Mouse (Mus musculus) limb, embryonic 15.5 days (tissue): Measurements from ENCODE around the gene Elf2. TPM values are rescaled to one million over a fixed set of nuclear protein-coding genes. Genes with fewer than 3 reads are reported as not detected.

Experiments
- ATAC-seq: fragments of 200-750 bp; cut with Nextera tagmentation; 2 replicates; pipeline ENCODE4 v1.8.0; 2017; ENCODE audit warnings: low read depth, moderate TSS enrichment; ENCODE audit not compliant: insufficient number of reproducible peaks, low FRiP score, low TSS enrichment
- H3K27ac ChIP-seq: fragments of 300-500 bp; sonication (generic); 2 replicates; pipeline ENCODE4 v1.5.1; 2015; ENCODE audit warnings: moderate library complexity, mild to moderate bottlenecking, inconsistent platforms
- H3K27me3 ChIP-seq: fragments of 300-500 bp; sonication (generic); 2 replicates; pipeline ENCODE4 v1.6.1; 2015; ENCODE audit warnings: inconsistent platforms
- H3K36me3 ChIP-seq: fragments of 300-500 bp; sonication (generic); 2 replicates; pipeline ENCODE4 v1.6.1; 2015; ENCODE audit warnings: inconsistent platforms
- H3K4me1 ChIP-seq: fragments of 300-500 bp; sonication (generic); 2 replicates; pipeline ENCODE4 v1.6.1; 2015; ENCODE audit warnings: inconsistent platforms
- H3K4me2 ChIP-seq: fragments of 300-500 bp; sonication (generic); 2 replicates; pipeline ENCODE4 v1.6.1; 2015; ENCODE audit warnings: mild to moderate bottlenecking, inconsistent platforms
- H3K4me3 ChIP-seq: fragments of 300-500 bp; sonication (generic); 2 replicates; pipeline ENCODE4 v1.5.1; 2015; ENCODE audit warnings: mild to moderate bottlenecking, inconsistent platforms
- H3K9ac ChIP-seq: fragments of 300-500 bp; sonication (generic); 2 replicates; pipeline ENCODE4 v1.6.1; 2015; ENCODE audit warnings: inconsistent platforms
- H3K9me3 ChIP-seq: fragments of 300-500 bp; sonication (generic); 2 replicates; pipeline ENCODE4 v1.6.1; 2016; ENCODE audit warnings: inconsistent platforms
- WGBS: fragments of 180-500 bp; shearing (Covaris S2); methylation state at CpG from one replicate; pipeline ENCODE4 v1.1.7; 2015; 5-methylcytosine and 5-hydroxymethylcytosine counted together
- polyA plus RNA-seq: library from polyadenylated mRNA; unstranded; fragments of >200 nt; fragmentation: Nextera tagmentation; extraction: Ambion mirVana; gene quantifications from 2 replicates; pipeline ENCODE4 v1.2.1, GENCODE M21; 2015

Gene Elf2
- polyA plus RNA-seq, 1 experiment from 2014 or later: 74.3 TPM

DNA sequence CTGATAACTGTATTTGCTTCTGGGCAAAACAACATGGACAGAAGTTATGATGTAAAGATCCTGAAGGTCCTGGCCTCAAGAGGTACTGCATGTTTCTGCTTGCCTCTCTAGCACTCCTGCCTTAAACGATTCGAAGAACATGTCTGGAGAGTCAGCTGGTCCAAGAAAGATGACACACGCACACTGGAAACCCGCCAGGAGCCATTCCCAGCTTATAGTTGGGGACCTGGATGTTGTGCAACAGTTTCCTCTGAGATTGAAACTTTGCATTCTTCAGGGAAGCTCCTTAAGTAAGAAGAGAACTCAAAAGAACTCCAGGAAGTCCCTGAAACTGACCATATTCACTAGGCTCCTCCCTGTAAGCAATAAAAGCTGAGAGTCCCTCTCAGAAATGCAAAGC lies 2.8 kb upstream of the Elf2 start:
- Histone ChIP-seq H3K4me1 (peaks cover 5% of the 10 kb centered on the region), H3K4me2 (no peak overlapping the region)
- ATAC-seq: no peak

DNA sequence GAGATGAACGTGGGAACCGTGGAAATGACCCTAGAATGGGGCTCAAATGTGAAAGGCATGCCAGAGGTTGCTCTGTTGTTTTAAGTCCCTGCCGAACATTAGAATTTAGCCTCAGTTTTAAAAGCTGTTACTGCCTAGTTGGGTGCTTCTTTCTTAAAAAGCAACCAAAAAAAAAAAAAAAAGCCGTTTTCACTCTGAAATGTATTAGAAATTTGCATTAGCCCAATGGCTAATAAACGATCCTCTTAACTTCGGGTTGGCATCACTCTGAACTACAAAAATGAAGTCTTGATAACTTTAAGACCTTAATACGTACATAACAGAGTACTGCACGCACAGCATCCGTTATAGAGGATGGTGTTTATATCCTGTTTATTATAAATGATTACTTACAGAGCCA lies 1.7 kb upstream of the Elf2 start:
- ATAC-seq: no peak
- Histone ChIP-seq H3K4me3 (peak overlapping the region; percentile 75), H3K4me1 (peaks cover 5% of the 10 kb centered on the region), H3K36me3 (no peaks in the 10 kb centered on the region), H3K27ac (peak overlapping the region; percentile 94), H3K4me2 (peak overlapping the region; percentile 88), H3K9me3 (no peaks in the 10 kb centered on the region), H3K27me3 (no peaks in the 10 kb centered on the region), H3K9ac (peak overlapping the region; percentile 57)
- 6% methylated on average over 9 of the region's 9 CpGs for WGBS

More for the DNA sequence above, 2.8 kb upstream of the Elf2 start:
- no peaks in the 10 kb centered on the region for H3K27me3 ChIP-seq
- 67% methylated on average over 4 of the region's 4 CpGs for WGBS
- no peaks in the 10 kb centered on the region for H3K36me3 ChIP-seq
- no peak overlapping the region for H3K4me3 ChIP-seq
- no peaks in the 10 kb centered on the region for H3K9me3 ChIP-seq
- no peak overlapping the region; the same call in 1 of the 2 replicates for H3K27ac ChIP-seq
- no peak overlapping the region for H3K9ac ChIP-seq

DNA sequence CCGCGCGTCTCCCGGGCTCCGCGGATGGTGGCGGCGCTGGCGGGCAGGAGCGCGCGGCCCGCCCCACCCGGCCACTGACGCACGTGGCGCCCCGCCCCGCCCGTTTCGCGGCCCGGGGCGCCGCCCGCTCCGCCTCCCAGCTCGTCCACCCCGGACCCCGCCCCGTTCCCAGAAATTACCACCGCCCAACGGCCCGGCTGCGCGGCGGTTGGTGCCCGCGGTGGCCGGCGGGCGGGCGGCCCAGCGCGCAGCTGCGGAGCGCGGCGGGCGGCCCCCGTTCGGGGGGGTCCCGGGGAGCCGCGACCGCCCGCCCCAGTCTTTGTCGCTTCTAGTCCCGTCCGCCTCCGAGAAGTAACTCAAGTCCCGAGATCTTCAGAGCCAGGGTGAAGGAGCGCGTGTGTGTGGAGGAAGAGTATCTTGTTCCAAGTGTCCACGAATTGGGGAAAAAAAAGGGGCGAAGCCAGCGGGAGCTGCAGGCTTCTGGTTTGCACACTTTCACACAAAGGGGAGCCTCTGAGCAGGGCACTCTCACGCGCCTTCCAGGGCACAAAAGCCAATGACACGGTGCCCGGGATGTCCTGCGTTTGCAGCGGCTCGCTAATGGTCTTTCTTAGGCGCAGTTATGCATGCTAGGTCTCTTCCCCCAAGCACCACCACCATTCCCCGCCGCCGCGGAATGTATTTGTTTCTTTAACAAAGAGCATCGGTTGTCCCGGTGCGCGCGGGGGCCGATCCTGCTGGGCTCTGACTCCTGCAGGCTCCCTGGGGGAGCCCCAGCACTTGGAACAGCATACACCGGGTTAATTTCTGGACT lies 1.0 kb upstream of the Elf2 start:
- H3K27me3 ChIP-seq: no peaks in the 10 kb centered on the region
- peak overlapping the region; percentile 94 for H3K27ac ChIP-seq
- under 1% methylated on average over 74 of the region's 86 CpGs for WGBS
- peak overlapping the region; percentile 75 for H3K9ac ChIP-seq
- no peaks in the 10 kb centered on the region for H3K36me3 ChIP-seq
- peak overlapping the region; percentile 75 for H3K4me3 ChIP-seq
- peak overlapping the region; percentile 88 for H3K4me2 ChIP-seq
- peak; percentile 87 for ATAC-seq
- no peaks in the 10 kb centered on the region for H3K9me3 ChIP-seq
- peaks cover 5% of the 10 kb centered on the region for H3K4me1 ChIP-seq

DNA sequence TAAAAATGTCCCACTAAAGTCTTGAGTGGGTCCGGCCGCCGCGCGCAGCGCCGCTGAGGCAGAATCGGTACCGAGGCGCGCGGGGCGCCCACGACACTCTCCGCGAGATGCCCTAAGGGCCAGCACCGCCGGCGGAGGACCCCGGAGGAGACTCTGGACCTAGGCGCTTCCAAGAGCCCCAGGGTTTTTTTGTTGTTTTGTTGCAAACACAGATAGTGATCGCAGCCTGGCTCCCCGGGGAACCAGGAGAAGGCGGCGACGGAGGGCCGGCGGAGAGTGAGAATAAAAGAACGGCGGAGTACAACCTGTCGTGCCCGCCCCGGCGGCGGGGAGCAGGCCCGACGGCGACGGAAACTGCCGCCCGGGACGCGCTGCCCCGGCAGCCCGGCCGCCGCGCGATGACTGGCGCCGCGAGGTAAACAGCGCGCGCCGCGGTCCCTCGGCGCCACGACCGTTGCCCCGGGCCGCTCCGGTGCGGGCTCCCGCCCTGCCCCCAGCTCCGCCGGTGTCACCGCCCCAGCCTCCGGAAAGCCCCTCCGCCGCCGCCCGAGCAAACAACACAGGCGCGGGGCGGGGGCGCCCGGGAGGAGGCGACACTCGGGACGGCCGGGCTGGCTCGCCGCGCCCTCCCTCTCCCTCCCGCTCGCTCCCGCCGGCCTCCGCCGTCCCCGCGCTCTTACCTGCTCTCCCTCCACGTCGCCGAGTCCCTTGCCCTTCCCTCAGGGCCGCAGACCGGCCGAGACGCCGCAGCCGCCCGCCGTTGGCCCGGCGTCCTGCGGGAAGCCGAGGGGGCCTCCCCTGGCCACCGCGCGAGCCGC lies 520 bp downstream of the Elf2 start:
- Histone ChIP-seq H3K9ac (peak overlapping the region; percentile 75), H3K4me1 (peaks cover 5% of the 10 kb centered on the region), H3K9me3 (no peaks in the 10 kb centered on the region), H3K27ac (peak overlapping the region; percentile 94), H3K36me3 (no peaks in the 10 kb centered on the region), H3K4me3 (peak overlapping the region; percentile 75), H3K4me2 (peak overlapping the region; percentile 88), H3K27me3 (no peaks in the 10 kb centered on the region)
- ATAC-seq: no peak; the same call in 1 of the 2 replicates
- under 1% methylated on average over 99 of the region's 113 CpGs for WGBS

DNA sequence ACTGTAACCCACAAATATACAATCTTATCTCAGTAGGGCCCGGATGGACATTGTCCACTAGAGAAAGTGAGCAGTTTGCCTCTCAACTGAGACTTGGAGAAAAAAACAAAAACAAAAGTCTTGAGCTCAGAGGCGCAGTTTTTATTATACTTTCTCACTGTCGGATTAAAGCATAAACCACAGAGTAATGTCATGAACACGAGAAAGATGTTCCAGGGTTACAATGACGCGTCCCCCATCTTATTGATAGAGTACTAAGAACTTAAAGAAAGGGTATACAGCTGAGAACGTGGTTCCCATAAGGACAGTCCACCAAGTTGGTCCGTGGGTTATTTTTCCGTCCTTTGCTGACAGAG lies 1.1 kb downstream of the Elf2 start:
- H3K4me2 ChIP-seq: peak overlapping the region; percentile 88
- peaks cover 7% of the 10 kb centered on the region for H3K4me1 ChIP-seq
- no peak for ATAC-seq
- no peaks in the 10 kb centered on the region for H3K27me3 ChIP-seq
- no peaks in the 10 kb centered on the region for H3K9me3 ChIP-seq
- peak overlapping the region; percentile 75 for H3K4me3 ChIP-seq
- H3K9ac ChIP-seq: peak overlapping the region; percentile 75; the same call in 1 of the 2 replicates
- no peaks in the 10 kb centered on the region for H3K36me3 ChIP-seq
- peak overlapping the region; percentile 94; the same call in 1 of the 2 replicates for H3K27ac ChIP-seq
- 3% methylated on average over 9 of the region's 9 CpGs for WGBS

DNA sequence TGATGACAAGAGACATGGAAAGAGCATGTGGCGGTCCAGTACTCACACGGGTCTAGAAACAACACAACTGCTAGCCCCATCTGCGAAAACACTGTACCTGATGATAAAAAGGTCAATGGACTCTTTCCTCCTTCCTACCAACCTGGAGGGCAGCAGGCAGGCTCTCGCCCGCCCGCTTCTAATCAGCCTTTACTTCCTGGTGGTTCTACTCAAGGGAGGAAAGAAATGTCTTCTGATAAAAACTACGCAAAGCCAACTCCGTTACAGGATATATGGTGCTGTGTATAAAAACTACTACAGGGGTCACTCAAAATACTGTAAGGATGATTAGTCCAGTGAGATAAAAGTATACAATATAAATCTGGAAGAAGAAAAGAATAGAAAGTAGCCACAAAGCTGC lies 5.1 kb downstream of the Elf2 start:
- H3K27me3 ChIP-seq: no peaks in the 10 kb centered on the region
- no peak overlapping the region for H3K9ac ChIP-seq
- ATAC-seq: no peak
- H3K4me1 ChIP-seq: peaks cover 25% of the 10 kb centered on the region
- no peak overlapping the region for H3K27ac ChIP-seq
- no peak overlapping the region for H3K4me3 ChIP-seq
- no peak overlapping the region for H3K4me2 ChIP-seq
- no peaks in the 10 kb centered on the region for H3K9me3 ChIP-seq
- H3K36me3 ChIP-seq: no peaks in the 10 kb centered on the region
- 88% methylated on average over 8 of the region's 8 CpGs for WGBS

DNA sequence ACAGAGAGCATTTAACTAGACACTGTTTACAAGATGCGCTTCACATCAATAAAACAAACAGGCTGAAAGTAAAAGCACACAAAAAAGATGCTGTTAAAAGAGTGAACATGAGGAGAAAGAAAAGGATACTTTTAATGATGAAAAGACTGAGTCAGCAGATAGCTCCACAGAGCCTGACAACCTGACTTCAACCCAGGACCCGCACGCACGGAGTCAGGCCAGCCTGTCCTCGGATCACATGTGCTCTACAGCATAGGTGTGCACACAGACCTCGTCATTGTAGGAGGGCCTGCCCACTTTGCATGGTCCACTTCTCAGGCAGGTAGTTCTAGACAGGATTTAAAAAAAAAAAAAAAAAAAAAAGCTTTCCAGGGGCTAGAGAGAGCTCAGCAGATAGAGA lies 6.5 kb downstream of the Elf2 start:
- ATAC-seq: no peak
- H3K27me3 ChIP-seq: no peaks in the 10 kb centered on the region
- no peak overlapping the region for H3K4me3 ChIP-seq
- no peak overlapping the region for H3K4me2 ChIP-seq
- H3K9ac ChIP-seq: no peak overlapping the region
- peaks cover 20% of the 10 kb centered on the region for H3K4me1 ChIP-seq
- WGBS: 42% methylated on average over 6 of the region's 6 CpGs
- no peaks in the 10 kb centered on the region for H3K36me3 ChIP-seq
- no peak overlapping the region for H3K27ac ChIP-seq
- H3K9me3 ChIP-seq: no peaks in the 10 kb centered on the region

DNA sequence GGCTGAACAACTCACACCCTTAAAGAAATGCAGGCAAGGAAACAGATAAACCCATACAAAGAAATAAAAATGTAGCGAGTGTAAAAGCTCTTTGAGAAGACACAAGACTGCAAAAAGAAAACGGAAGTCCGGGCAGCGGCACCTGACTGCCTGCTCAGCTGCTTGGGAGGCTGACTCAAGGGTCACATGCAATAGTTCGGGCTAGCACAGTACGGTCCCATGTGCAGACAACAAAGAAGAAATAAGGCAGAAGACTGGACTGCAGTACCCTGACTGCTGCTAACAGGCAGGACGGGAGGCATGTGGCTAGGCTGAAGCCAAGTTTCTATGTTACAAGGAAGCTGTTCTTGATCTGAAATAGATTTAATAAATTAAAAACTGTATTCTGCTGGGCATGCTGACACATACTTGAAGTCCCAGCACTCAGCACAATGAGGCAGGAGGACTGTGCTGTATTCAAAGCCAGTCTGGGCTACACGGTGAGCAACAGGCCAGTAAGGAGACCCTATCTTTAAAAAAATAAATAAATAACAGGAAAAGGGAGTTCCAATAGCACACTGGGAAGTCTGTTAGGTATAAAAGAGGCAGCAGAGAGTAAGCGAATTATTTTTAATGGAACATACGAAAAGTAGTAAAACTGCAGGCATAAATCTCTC lies 7.1 kb downstream of the Elf2 start:
- H3K9ac ChIP-seq: no peak overlapping the region
- H3K27me3 ChIP-seq: no peaks in the 10 kb centered on the region
- no peaks in the 10 kb centered on the region for H3K36me3 ChIP-seq
- 24% methylated on average over 10 of the region's 10 CpGs for WGBS
- H3K9me3 ChIP-seq: no peaks in the 10 kb centered on the region
- H3K27ac ChIP-seq: peak overlapping the region; percentile 47; the same call in 1 of the 2 replicates
- peak overlapping the region; percentile 24; the same call in 1 of the 2 replicates for H3K4me2 ChIP-seq
- H3K4me1 ChIP-seq: peaks cover 20% of the 10 kb centered on the region
- no peak; the same call in 1 of the 2 replicates for ATAC-seq
- H3K4me3 ChIP-seq: 0 out of 2 replicates have a peak overlapping the region, but pooled peaks have one; percentile 4

DNA sequence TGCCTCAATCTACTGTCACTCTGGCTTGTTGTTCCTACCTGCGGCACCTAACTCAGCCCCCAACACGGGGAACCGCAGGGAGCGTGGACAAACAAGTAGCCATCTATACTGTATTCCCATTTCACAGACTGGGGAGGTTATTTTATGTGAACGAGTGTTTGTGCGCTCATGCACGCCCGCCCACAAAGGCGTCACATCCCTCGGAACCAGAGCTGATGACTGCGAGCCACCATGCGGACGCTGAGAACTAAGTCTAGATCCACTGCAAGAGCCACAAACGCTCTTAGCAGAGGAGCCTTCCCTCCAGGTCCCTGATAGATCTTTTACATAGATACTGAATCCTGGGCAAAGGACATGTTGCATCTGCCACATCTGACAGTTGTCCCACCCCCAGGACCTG lies 10.4 kb downstream of the Elf2 start:
- H3K36me3 ChIP-seq: no peaks in the 10 kb centered on the region
- no peak overlapping the region for H3K9ac ChIP-seq
- ATAC-seq: no peak
- no peaks in the 10 kb centered on the region for H3K9me3 ChIP-seq
- WGBS: 85% methylated on average over 14 of the region's 14 CpGs
- no peak overlapping the region for H3K27ac ChIP-seq
- H3K27me3 ChIP-seq: no peaks in the 10 kb centered on the region
- no peak overlapping the region for H3K4me3 ChIP-seq
- H3K4me1 ChIP-seq: peaks cover 22% of the 10 kb centered on the region
- no peak overlapping the region for H3K4me2 ChIP-seq

DNA sequence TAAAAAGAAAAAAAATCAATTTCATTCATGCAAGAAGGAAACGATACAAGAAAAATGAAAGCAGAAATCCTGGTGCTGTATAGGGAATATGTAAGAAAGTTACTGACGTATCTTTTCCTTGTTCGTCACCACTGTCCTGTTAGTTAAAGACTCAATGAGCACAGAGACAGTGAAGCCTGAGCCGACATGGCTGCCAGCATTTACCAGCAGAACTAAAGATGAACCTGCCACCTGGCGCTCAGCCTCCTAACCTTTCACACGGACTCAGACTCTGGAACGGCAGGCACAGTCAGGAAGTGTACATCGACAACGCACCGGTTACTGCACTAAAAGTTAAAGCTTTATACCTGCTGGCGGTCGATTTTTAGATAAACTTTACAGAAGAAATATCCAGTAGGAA lies 11.9 kb downstream of the Elf2 start:
- H3K4me1 ChIP-seq: peaks cover 12% of the 10 kb centered on the region
- 82% methylated on average over 12 of the region's 12 CpGs for WGBS
- ATAC-seq: no peak
- 0 out of 2 replicates have a peak, but pooled peaks cover 1% of the 10 kb centered on the region for H3K36me3 ChIP-seq
- no peak overlapping the region for H3K4me2 ChIP-seq
- H3K4me3 ChIP-seq: no peak overlapping the region
- H3K27ac ChIP-seq: no peak overlapping the region
- no peaks in the 10 kb centered on the region for H3K27me3 ChIP-seq
- no peak overlapping the region for H3K9ac ChIP-seq
- no peaks in the 10 kb centered on the region for H3K9me3 ChIP-seq

DNA sequence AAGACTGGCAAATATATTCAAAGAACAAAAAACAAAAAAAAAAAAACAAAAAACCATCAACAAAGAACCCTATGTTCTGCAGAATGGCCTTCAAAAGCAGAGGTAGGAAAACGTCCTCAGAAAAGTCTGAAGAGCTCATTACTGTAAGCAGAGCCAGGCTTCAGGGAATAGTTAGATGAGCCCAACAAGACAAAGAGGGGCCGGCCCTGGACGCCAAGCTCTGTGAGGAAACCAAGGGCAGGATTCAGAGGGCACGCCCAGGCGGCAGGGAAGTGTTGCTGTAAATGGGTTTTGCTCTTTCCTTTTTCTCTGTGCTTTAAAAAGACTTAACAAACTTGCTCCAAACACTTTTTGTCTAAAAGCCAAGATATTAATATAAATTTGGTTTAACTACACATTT lies 12.6 kb downstream of the Elf2 start:
- H3K27me3 ChIP-seq: no peaks in the 10 kb centered on the region
- no peaks in the 10 kb centered on the region for H3K9me3 ChIP-seq
- H3K4me3 ChIP-seq: no peak overlapping the region
- H3K4me2 ChIP-seq: no peak overlapping the region
- peaks cover 4% of the 10 kb centered on the region for H3K4me1 ChIP-seq
- peaks cover 7% of the 10 kb centered on the region; the same call in 1 of the 2 replicates for H3K36me3 ChIP-seq
- no peak overlapping the region for H3K9ac ChIP-seq
- no peak for ATAC-seq
- 71% methylated on average over 5 of the region's 5 CpGs for WGBS
- no peak overlapping the region for H3K27ac ChIP-seq
